Mouse (Mus musculus) heart, embryonic 16.5 days (tissue): ENCODE measurements around the gene Tbc1d9. TPM values are rescaled to one million over a fixed set of nuclear protein-coding genes. Genes with fewer than 3 reads are reported as not detected.

ENCODE experiments used
- ATAC-seq: fragments of 200-750 bp; cut with Nextera tagmentation; replicated peaks from 2 replicates; pipeline ENCODE4 v1.8.0; 2017; ENCODE audit warnings: moderate number of reproducible peaks; ENCODE audit not compliant: insufficient read depth, low FRiP score; ENCODE audit errors: extremely low read depth
- H3K27ac ChIP-seq: fragments of 300-500 bp; sonication (generic); 2 replicates; pipeline ENCODE4 v1.5.1; 2014; ENCODE audit warnings: mild to moderate bottlenecking, low read length, control low read depth, moderate library complexity
- H3K27me3 ChIP-seq: fragments of 300-500 bp; sonication (generic); 2 replicates; pipeline ENCODE4 v1.6.1; 2014; ENCODE audit warnings: low read length, mixed read lengths; ENCODE audit not compliant: control insufficient read depth, insufficient read depth
- H3K36me3 ChIP-seq: fragments of 300-500 bp; sonication (generic); 2 replicates; pipeline ENCODE4 v1.6.1; 2014; ENCODE audit not compliant: control insufficient read depth, insufficient read depth
- H3K4me1 ChIP-seq: fragments of 300-500 bp; sonication (generic); 2 replicates; pipeline ENCODE4 v1.6.1; 2014; ENCODE audit warnings: low read length, mixed read lengths; ENCODE audit not compliant: control insufficient read depth, insufficient read depth
- H3K4me2 ChIP-seq: fragments of 300-500 bp; sonication (generic); 2 replicates; pipeline ENCODE4 v1.6.1; 2014; ENCODE audit warnings: low read depth, mild to moderate bottlenecking, control low read depth, low read length
- H3K4me3 ChIP-seq: fragments of 300-500 bp; sonication (generic); 2 replicates; pipeline ENCODE4 v1.5.1; 2014; ENCODE audit warnings: mild to moderate bottlenecking, control low read depth, low read length
- H3K9ac ChIP-seq: fragments of 300-500 bp; sonication (generic); 2 replicates; pipeline ENCODE4 v1.6.1; 2014; ENCODE audit warnings: low read length, control low read depth
- H3K9me3 ChIP-seq: fragments of 300-500 bp; sonication (generic); replicated peaks from 2 replicates; pipeline ENCODE4 v1.6.1; 2016; ENCODE audit warnings: low read length; ENCODE audit not compliant: control insufficient read depth
- WGBS: fragments of 180-500 bp; shearing (Covaris S2); extraction: QIAGEN DNeasy Blood & Tissue Kit; methylation state at CpG from one replicate; pipeline ENCODE4 v1.1.7; 2014; 5-methylcytosine and 5-hydroxymethylcytosine counted together
- polyA plus RNA-seq: library from polyadenylated mRNA; unstranded; fragments of >200 nt; fragmentation: Nextera tagmentation; extraction: Ambion mirVana; gene quantifications from 2 replicates; pipeline ENCODE4 v1.2.1, GENCODE M21; 2015

The Tbc1d9 gene
- polyA plus RNA-seq, result 0.66 and 1.1 TPM in 2 replicates

- H3K36me3 ChIP-seq, result no peaks in the 10 kb centered on the region
- H3K9ac ChIP-seq, result peak within 1 kb of the TSS; percentile 79
- H3K4me2 ChIP-seq, result peak within 1 kb of the TSS; percentile 80
- peaks cover 7% of the 10 kb centered on the region for H3K27me3 ChIP-seq
- ATAC-seq, result peak; percentile 87
- peak within 1 kb of the TSS; percentile 54 for H3K27ac ChIP-seq
- H3K9me3 ChIP-seq, result no peaks in the 10 kb centered on the region
- WGBS, result under 1% methylated on average over 60 of the region's 63 CpGs
- peak within 1 kb of the TSS; percentile 70 for H3K4me3 ChIP-seq
- H3K4me1 ChIP-seq, result peaks cover 5% of the 10 kb centered on the region
Observed at GRCm38 (mm10) chr8:83165235-83165930, at the start of gene Tbc1d9. TSS of gene Tbc1d9 (plus strand) at chr8:83165352.

- Histone ChIP-seq H3K9me3 (no peaks in the 10 kb centered on the region), H3K4me1 (peaks cover 13% of the 10 kb centered on the region), H3K9ac (no peak overlapping the region), H3K4me2 (no peak overlapping the region), H3K27ac (no peak overlapping the region), H3K27me3 (no peaks in the 10 kb centered on the region), H3K36me3 (no peaks in the 10 kb centered on the region), H3K4me3 (no peak overlapping the region)
- no peak for ATAC-seq
- WGBS, result 43% methylated on average over 2 of the region's 2 CpGs
Observed at GRCm38 (mm10) chr8:83135086-83135485, 30.1 kb upstream of the Tbc1d9 start.

GRCm38 (mm10) chr8:83140068-83140467, 25.1 kb upstream of the Tbc1d9 start:
- no peak overlapping the region for H3K27ac ChIP-seq
- H3K9ac ChIP-seq, result no peak overlapping the region
- no peak overlapping the region for H3K4me2 ChIP-seq
- no peaks in the 10 kb centered on the region for H3K36me3 ChIP-seq
- no peaks in the 10 kb centered on the region for H3K9me3 ChIP-seq
- 48% methylated on average over 1 of the region's 1 CpGs for WGBS
- no peak for ATAC-seq
- no peaks in the 10 kb centered on the region for H3K27me3 ChIP-seq
- H3K4me3 ChIP-seq, result no peak overlapping the region
- H3K4me1 ChIP-seq, result peaks cover 8% of the 10 kb centered on the region

GRCm38 (mm10) chr8:83140701-83141111, 24.4 kb upstream of the Tbc1d9 start:
- no peaks in the 10 kb centered on the region for H3K9me3 ChIP-seq
- peak overlapping the region; percentile 54; the same call in 1 of the 2 replicates for H3K27ac ChIP-seq
- no peak overlapping the region for H3K4me3 ChIP-seq
- no peak for ATAC-seq
- H3K4me2 ChIP-seq, result no peak overlapping the region
- H3K36me3 ChIP-seq, result no peaks in the 10 kb centered on the region
- no peak overlapping the region for H3K9ac ChIP-seq
- peaks cover 2% of the 10 kb centered on the region for H3K4me1 ChIP-seq
- WGBS, result 48% methylated on average over 3 of the region's 3 CpGs
- no peaks in the 10 kb centered on the region for H3K27me3 ChIP-seq

GRCm38 (mm10) chr8:83141358-83141757, 23.8 kb upstream of the Tbc1d9 start:
- Histone ChIP-seq H3K4me1 (no peaks in the 10 kb centered on the region), H3K27ac (no peak overlapping the region), H3K4me3 (no peak overlapping the region), H3K9ac (no peak overlapping the region), H3K36me3 (no peaks in the 10 kb centered on the region), H3K9me3 (no peaks in the 10 kb centered on the region), H3K27me3 (no peaks in the 10 kb centered on the region), H3K4me2 (no peak overlapping the region)
- 67% methylated on average over 5 of the region's 5 CpGs for WGBS
- ATAC-seq, result no peak

- no peaks in the 10 kb centered on the region for H3K4me1 ChIP-seq
- no peaks in the 10 kb centered on the region for H3K27me3 ChIP-seq
- 82% methylated on average over 4 of the region's 4 CpGs for WGBS
- H3K36me3 ChIP-seq, result no peaks in the 10 kb centered on the region
- no peak overlapping the region for H3K4me2 ChIP-seq
- no peak for ATAC-seq
- H3K9me3 ChIP-seq, result no peaks in the 10 kb centered on the region
- no peak overlapping the region for H3K4me3 ChIP-seq
- no peak overlapping the region for H3K9ac ChIP-seq
- no peak overlapping the region for H3K27ac ChIP-seq
Observed at GRCm38 (mm10) chr8:83144601-83145000, 20.6 kb upstream of the Tbc1d9 start.

- Histone ChIP-seq H3K4me3 (no peak overlapping the region), H3K4me2 (no peak overlapping the region), H3K9ac (no peak overlapping the region), H3K27ac (no peak overlapping the region), H3K36me3 (no peaks in the 10 kb centered on the region), H3K27me3 (no peaks in the 10 kb centered on the region), H3K4me1 (no peaks in the 10 kb centered on the region), H3K9me3 (no peaks in the 10 kb centered on the region)
- WGBS, result 63% methylated on average over 3 of the region's 3 CpGs
- ATAC-seq, result no peak
Observed at GRCm38 (mm10) chr8:83145421-83145820, 19.7 kb upstream of the Tbc1d9 start.

GRCm38 (mm10) chr8:83149124-83149523, 16.0 kb upstream of the Tbc1d9 start:
- H3K36me3 ChIP-seq, result no peaks in the 10 kb centered on the region
- no peak for ATAC-seq
- H3K27me3 ChIP-seq, result no peaks in the 10 kb centered on the region
- no peak overlapping the region for H3K4me3 ChIP-seq
- no peaks in the 10 kb centered on the region for H3K4me1 ChIP-seq
- no peak overlapping the region for H3K27ac ChIP-seq
- H3K4me2 ChIP-seq, result no peak overlapping the region
- H3K9me3 ChIP-seq, result no peaks in the 10 kb centered on the region
- H3K9ac ChIP-seq, result no peak overlapping the region
- WGBS, result 81% methylated on average over 6 of the region's 6 CpGs

- H3K4me2 ChIP-seq, result no peak overlapping the region
- H3K27ac ChIP-seq, result no peak overlapping the region
- no peaks in the 10 kb centered on the region; the same call in 1 of the 2 replicates for H3K4me1 ChIP-seq
- no peaks in the 10 kb centered on the region for H3K36me3 ChIP-seq
- ATAC-seq, result no peak
- no peaks in the 10 kb centered on the region for H3K27me3 ChIP-seq
- H3K9ac ChIP-seq, result no peak overlapping the region
- H3K9me3 ChIP-seq, result no peaks in the 10 kb centered on the region
- WGBS, result 72% methylated on average over 2 of the region's 2 CpGs
- H3K4me3 ChIP-seq, result no peak overlapping the region
Observed at GRCm38 (mm10) chr8:83152055-83152454, 13.1 kb upstream of the Tbc1d9 start.
